ENCODE assay signal across 8 mouse cellular contexts in genomic region chr3:27270160-27270962, GRCm38 (mm10). TPM values are rescaled to one million over a fixed set of nuclear protein-coding genes. Genes with fewer than 3 reads are reported as not detected.
DNase-seq lines count a peak whose midpoint lies in the region; ATAC-seq and TF ChIP-seq lines count a peak whose summit lies in the region.

No protein-coding gene starts in this region.

- no peak for TF ChIP-seq POLR2A in bone marrow, adult 2 months (IDR thresholded peaks at IDR 0.05; ENCODE audit: borderline replicate concordance, control insufficient read depth, low read depth, low read length)

- H3K9ac ChIP-seq in liver, embryonic 12.5 days: no peak overlapping the region
- no peak overlapping the region for H3K9ac ChIP-seq in stomach, embryonic 14.5 days (replicated peaks; ENCODE audit: low read depth, low read length)

- peak; percentile 40; the same call in 1 of the 2 replicates for TF ChIP-seq CTCF in bone marrow, adult 2 months (IDR thresholded peaks at IDR 0.05; ENCODE audit: control insufficient read depth, insufficient read depth, low read length)

- H3K36me3 ChIP-seq in liver, embryonic 12.5 days: no peaks in the 10 kb centered on the region
- H3K36me3 ChIP-seq in stomach, embryonic 14.5 days (ENCODE audit: control insufficient read depth, insufficient read depth, low read length): no peaks in the 10 kb centered on the region

- peak; percentile 24 for DNase-seq in ovary, postnatal 14 days (ENCODE audit: low spot score)
- DNase-seq in ovary, postnatal 10 days (ENCODE audit: low spot score): no peak
- DNase-seq in heart, postnatal 25 days (ENCODE audit: low spot score): peak; percentile 53
- DNase-seq in frontal cortex, postnatal 25 days (ENCODE audit: low spot score in 2 of 2): no peak
- DNase-seq in left cerebral cortex, postnatal 25 days (ENCODE audit: low spot score in 2 of 2): no peak

- no peaks in the 10 kb centered on the region for H3K9me3 ChIP-seq in liver, embryonic 12.5 days (replicated peaks)
- H3K9me3 ChIP-seq in stomach, embryonic 14.5 days (ENCODE audit: control insufficient read depth, low read depth, low read length): no peaks in the 10 kb centered on the region

- H3K4me3 ChIP-seq in bone marrow, adult 2 months (replicated peaks; ENCODE audit: control insufficient read depth, low read depth, low read length): no peak overlapping the region
- H3K4me3 ChIP-seq in liver, embryonic 12.5 days: no peak overlapping the region
- no peak overlapping the region for H3K4me3 ChIP-seq in stomach, embryonic 14.5 days (ENCODE audit: low read depth, low read length)

- 0 out of 2 replicates have a peak, but pooled peaks have one; percentile 27 for ATAC-seq in liver, embryonic 12.5 days
- peak; percentile 19; the same call in 1 of the 2 replicates for ATAC-seq in stomach, embryonic 14.5 days (ENCODE audit: insufficient number of reproducible peaks, insufficient read depth, low FRiP score, low read depth)

- H3K4me2 ChIP-seq in liver, embryonic 12.5 days: no peak overlapping the region
- no peak overlapping the region for H3K4me2 ChIP-seq in stomach, embryonic 14.5 days (replicated peaks; ENCODE audit: low read depth, low read length)

- 5% methylated on average over 11 of the region's 11 CpGs for WGBS in bone marrow, adult 2 months
- WGBS in liver, embryonic 12.5 days (ENCODE audit: insufficient replicate concordance): 24% methylated on average over 11 of the region's 11 CpGs
- 26% methylated on average over 11 of the region's 11 CpGs for WGBS in stomach, embryonic 14.5 days

- H3K27ac ChIP-seq in bone marrow, adult 2 months (ENCODE audit: control insufficient read depth, insufficient read depth, low read depth, low read length, poor library complexity): no peak overlapping the region; the same call in 1 of the 2 replicates
- H3K27ac ChIP-seq in liver, embryonic 12.5 days: no peak overlapping the region
- H3K27ac ChIP-seq in stomach, embryonic 14.5 days (ENCODE audit: low read length): 0 out of 2 replicates have a peak overlapping the region, but pooled peaks have one; percentile 33

- H3K27me3 ChIP-seq in liver, embryonic 12.5 days (replicated peaks): no peaks in the 10 kb centered on the region
- no peaks in the 10 kb centered on the region for H3K27me3 ChIP-seq in stomach, embryonic 14.5 days (ENCODE audit: control insufficient read depth, insufficient read depth, low read length)

- intact Hi-C loops in heart, postnatal 25 days (cut with DNase I): no loop called here
- intact Hi-C loops in left cerebral cortex, postnatal 25 days (cut with DNase I): no loop called here

- peaks cover 2% of the 10 kb centered on the region for H3K4me1 ChIP-seq in bone marrow, adult 2 months (ENCODE audit: control insufficient read depth, insufficient read depth, low read length)
- no peaks in the 10 kb centered on the region for H3K4me1 ChIP-seq in liver, embryonic 12.5 days
- peaks cover 7% of the 10 kb centered on the region; the same call in 1 of the 2 replicates for H3K4me1 ChIP-seq in stomach, embryonic 14.5 days (ENCODE audit: control insufficient read depth, insufficient read depth, low read length)

RNA-seq across cellular contexts. Expression of gene Tnfsf10, which starts 46.5 kb away (rescaled TPM):
- 1.0 and 1.1 TPM in 2 replicates for polyA plus RNA-seq in bone marrow, adult 2 months (2011; ENCODE audit: insufficient read depth, insufficient read length, low replicate concordance, missing spikeins)
- 10 to 100 TPM in 1 of 2 experiments, 1 to 10 TPM in 1; 9.7 to 12.7 TPM for total RNA-seq in heart, postnatal 25 days (2021)
- polyA plus RNA-seq in liver, embryonic 12.5 days (2016; fragmentation: Nextera tagmentation; extraction: Ambion mirVana): 0.06 and 0.07 TPM in 2 replicates
- polyA plus RNA-seq in stomach, embryonic 14.5 days (2014; fragmentation: Nextera tagmentation; extraction: Ambion mirVana): 0.13 and 0.17 TPM in 2 replicates
- total RNA-seq in left cerebral cortex, postnatal 25 days (2021): 1 to 10 TPM; 1.2 to 1.5 TPM

Comparison
In these comparisons a context has a peak if more than half of its experiments do, and no peak if none do; other contexts are left out.
1. DNase-seq: peak in ovary, postnatal 14 days (single experiment) and heart, postnatal 25 days (single experiment); none in ovary, postnatal 10 days (single experiment), frontal cortex, postnatal 25 days (0 of 2) and left cerebral cortex, postnatal 25 days (0 of 2).